ENCODE assay signal across 8 mouse cellular contexts in the genomic region with DNA sequence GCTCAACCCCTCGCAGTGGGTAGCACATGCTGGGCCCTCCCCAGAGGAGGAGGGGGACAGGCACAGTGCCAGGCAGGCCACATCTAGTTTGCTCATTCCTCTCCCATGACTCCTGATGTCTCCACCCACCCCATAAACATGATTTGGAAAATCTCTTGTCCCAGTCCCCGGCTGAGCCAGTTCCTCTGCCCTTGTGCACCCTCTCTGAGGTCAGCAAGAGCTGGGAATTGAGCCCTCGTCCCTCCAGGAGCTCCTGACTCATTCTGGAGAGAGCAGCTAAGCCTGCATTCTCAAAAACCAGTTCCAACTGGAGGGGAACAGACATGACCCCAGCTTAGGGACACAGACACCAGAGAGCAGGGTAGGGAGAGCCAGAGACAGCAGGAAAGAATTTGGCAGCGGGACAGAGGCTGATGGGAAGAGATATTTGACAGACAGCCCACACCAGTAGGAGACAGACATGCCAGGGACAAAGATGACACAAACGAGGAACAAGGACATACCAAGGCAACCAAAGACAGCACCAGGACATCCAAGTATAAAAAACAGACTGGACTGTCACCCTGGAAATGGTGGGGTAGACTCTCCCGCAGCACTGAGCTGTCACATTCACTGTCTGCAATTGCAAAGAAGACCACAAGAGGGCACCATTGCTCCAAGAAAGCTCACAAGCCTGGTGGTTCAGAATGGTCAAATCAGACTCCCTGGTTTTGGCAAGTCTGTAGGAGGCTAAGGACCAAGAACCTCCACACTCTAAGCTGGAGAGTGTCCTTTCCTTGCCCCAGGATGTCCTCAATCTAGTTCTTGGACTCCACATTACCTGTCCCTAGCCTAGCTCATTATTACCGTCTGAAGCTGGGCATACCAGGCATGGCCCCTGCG. TPM values are rescaled to one million over a fixed set of nuclear protein-coding genes. Genes with fewer than 3 reads are reported as not detected.
DNase-seq lines count a peak whose midpoint lies in the region; ATAC-seq and TF ChIP-seq lines count a peak whose summit lies in the region.

No protein-coding gene starts in this region.

- no peak overlapping the region for H3K9ac ChIP-seq in forebrain, embryonic 15.5 days (replicated peaks)

- no peak overlapping the region for H3K4me3 ChIP-seq in forebrain, embryonic 15.5 days
- H3K4me3 ChIP-seq in layer of hippocampus, adult 2 months, result no peak overlapping the region

- ATAC-seq in cerebellum, adult (ENCODE audit: insufficient number of reproducible peaks, low FRiP score, low TSS enrichment), result peak; percentile 76; the same call in 1 of the 2 replicates
- ATAC-seq in forebrain, embryonic 15.5 days (replicated peaks), result peak; percentile 76
- ATAC-seq in hematopoietic stem cell, adult 5-6 weeks (replicated peaks in 1 of 2; ENCODE audit: insufficient read depth in 1 of 2, low FRiP score in 2 of 2, low TSS enrichment in 1 of 2, low read depth in 1 of 2, poor library complexity in 2 of 2, severe bottlenecking in 2 of 2), result peak; percentile 72 to 76; a peak in 3 of 4 replicates

- peak; percentile 87 for DNase-seq in MN1 (ENCODE audit: low spot score)
- peak; percentile 84 to 95 for DNase-seq in layer of hippocampus, adult 2 months (ENCODE audit: low spot score in 2 of 2)
- peak; percentile 83 for DNase-seq in lung, postnatal 25 days (ENCODE audit: low spot score)
- peak; percentile 93 to 96 for DNase-seq in right cerebral cortex, adult 2 months (ENCODE audit: low spot score in 2 of 2)
- peak; percentile 85 for DNase-seq in urinary bladder, postnatal 14 days (ENCODE audit: low spot score)

- WGBS in forebrain, embryonic 15.5 days, result 50% methylated on average over 8 of the region's 8 CpGs

- peak; percentile 99 for TF ChIP-seq CTCF in layer of hippocampus, adult 2 months (conservative IDR thresholded peaks at IDR 0.05)

- no peaks in the 10 kb centered on the region for H3K4me1 ChIP-seq in forebrain, embryonic 15.5 days

- H3K9me3 ChIP-seq in forebrain, embryonic 15.5 days, result no peaks in the 10 kb centered on the region

- no peak overlapping the region for H3K4me2 ChIP-seq in forebrain, embryonic 15.5 days (replicated peaks)

- no peak overlapping the region for H3K27ac ChIP-seq in forebrain, embryonic 15.5 days (replicated peaks)
- peak overlapping the region; percentile 32; the same call in 1 of the 2 replicates for H3K27ac ChIP-seq in layer of hippocampus, adult 2 months

- H3K36me3 ChIP-seq in forebrain, embryonic 15.5 days, result no peaks in the 10 kb centered on the region

- H3K27me3 ChIP-seq in forebrain, embryonic 15.5 days, result no peaks in the 10 kb centered on the region

RNA-seq across cellular contexts. Expression of gene Thy1, which starts 58.8 kb away (rescaled TPM):
- polyA plus RNA-seq in forebrain, embryonic 15.5 days (2015; fragmentation: Nextera tagmentation; extraction: Ambion mirVana), result 3.2 and 3.7 TPM in 2 replicates
- 2.0 and 5.8 TPM in 2 replicates for total RNA-seq in hematopoietic stem cell, adult 5-6 weeks (2017)
- 100 to 1,000 TPM; 854 to 892 TPM for total RNA-seq in layer of hippocampus, adult 2 months (2021)

Comparison
In these comparisons a context has a peak if more than half of its experiments do, and no peak if none do; other contexts are left out.
1. RNA of gene Thy1, which starts 58.8 kb away (total RNA-seq): 854 to 892 TPM in layer of hippocampus, adult 2 months; 2.0 to 5.8 TPM in hematopoietic stem cell, adult 5-6 weeks; every median in the first group is over 100 times any median in the second.
2. Peak in every context shown above with its lines, with median percentiles within 50 percentile points of each other: DNase-seq and ATAC-seq.